Mouse (Mus musculus): ENCODE measurements around the gene Prpf6.

Prpf6 gene

DNA sequence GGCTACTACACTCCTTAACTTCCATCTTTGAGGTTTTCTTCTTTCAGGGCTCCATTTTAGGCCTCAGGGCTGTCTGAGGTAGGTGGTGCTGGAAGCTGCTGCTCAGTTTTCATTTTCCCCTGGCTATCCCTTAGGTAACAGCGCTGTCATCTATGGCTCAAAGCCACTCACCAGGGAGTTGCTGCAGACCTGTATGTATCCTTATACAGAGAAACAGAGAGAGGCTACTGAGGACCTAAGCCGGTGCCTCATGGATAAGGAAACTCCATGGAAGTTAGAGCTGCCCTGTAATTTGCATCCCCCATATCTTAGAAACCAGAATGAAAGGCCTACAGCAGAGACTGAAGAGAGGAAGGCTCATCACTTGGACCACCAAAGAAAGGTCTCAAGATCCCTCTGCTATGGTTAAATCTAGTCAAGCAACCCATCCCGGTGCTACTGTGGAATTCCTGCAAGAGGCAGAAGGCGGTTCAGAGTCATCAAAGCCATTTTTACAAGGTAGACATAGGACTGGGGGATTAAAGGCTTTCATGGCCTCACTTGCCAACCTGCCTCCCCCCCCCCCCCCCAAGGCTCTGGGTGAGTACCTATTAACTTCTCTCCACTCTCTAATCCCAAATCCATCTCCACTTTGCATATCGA, 11.4 kb upstream of the Prpf6 start:
- no peak for DNase-seq (ENCODE audit: low spot score in 2 of 2)

DNA sequence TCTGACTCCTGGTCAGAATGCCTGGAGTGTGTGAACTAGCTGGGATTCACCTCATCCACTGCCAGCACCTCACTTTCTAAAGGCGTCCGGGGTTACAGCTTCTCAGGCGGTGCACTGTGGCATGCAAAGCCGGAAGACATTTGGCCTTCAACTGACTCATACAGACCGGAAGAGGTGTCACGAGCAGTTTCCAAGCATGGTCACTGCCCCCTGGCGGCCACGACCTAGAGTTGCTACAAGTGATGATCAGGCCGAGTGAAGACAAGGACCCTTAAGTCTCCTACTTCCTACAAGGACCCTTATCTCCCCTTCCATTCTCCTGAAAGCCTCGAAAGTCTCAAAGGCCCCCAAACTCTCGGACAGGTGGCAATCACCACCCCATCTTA, 10.7 kb upstream of the Prpf6 start:
- peak in 1 of 2 experiments; percentile 71 for DNase-seq (ENCODE audit: low spot score in 2 of 2)

DNA sequence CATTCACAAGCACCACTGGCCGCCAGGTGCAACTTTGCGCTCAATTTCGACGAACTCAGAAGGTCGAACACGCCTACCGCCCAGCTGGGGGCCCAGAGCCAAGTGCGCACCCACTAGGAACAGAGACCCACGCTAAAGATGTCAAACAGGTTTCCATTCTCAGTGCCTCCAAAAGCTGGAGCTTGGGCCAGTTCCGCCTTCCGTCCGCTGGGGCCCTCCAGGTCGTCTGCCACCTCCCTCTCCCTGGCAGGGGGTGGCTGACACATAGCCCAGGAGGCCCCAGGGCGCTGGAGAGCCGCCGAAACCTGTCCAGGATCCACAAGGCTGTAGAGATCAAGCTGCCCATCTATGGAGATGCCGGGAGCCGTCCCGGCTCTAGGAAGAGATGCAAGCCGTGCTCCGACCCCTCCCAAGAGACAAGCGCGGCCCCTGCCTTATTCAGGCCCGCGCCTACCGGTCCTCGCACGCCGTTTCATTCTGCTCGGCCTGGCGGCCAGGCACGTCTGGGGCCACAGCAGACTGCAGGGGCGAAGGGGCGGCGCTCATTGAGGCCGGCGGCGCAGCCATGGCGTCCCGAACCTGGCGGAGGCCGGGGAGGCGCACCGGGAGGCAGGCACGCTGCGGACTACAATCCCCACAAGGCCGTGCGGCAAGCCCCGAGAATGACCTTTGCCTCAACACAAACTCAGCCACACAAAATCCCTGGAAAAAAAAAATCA, 10.1 kb upstream of the Prpf6 start:
- peak; percentile 73 to 82 for DNase-seq (ENCODE audit: low spot score in 2 of 2)

DNA sequence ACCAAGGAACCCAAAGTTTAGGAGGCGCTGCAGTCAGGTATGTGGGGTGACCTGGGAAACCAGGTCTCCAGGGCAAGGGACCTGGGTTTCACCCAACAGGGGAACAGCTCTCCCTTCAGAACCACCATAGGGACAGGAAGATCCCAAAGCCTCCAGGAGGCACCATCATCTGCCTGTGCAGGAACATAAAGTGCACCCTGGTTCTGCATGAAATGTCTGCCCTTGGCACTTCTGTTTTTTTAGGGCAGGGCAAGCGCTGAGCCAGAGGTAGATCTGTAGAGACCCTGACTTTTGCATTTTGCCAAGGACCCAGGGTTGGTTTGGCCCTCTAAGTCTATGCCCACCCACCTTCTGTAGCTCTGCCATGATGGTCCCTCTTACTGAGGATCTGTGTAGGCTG, 9.3 kb upstream of the Prpf6 start:
- no peak for DNase-seq (ENCODE audit: low spot score in 2 of 2)

DNA sequence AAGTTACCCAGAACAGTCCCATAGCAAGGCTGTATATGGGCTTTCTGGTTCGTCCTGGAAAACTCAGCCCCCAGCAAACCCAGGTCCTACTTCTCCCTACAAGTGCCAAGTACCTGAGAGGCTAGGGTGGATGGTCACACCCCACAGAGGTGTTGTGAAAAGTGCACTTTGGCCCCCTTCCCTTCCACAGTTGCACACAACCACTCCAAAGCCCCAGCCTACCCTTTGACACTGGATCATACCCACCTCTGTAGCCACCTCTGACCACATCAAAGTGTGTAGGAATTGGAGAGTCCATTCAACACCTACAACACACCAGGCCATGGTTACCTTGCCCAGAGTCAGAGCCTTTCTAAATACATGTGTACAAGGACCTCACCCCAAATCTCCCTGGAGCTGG, 8.7 kb upstream of the Prpf6 start:
- no peak for DNase-seq (ENCODE audit: low spot score in 2 of 2)

DNA sequence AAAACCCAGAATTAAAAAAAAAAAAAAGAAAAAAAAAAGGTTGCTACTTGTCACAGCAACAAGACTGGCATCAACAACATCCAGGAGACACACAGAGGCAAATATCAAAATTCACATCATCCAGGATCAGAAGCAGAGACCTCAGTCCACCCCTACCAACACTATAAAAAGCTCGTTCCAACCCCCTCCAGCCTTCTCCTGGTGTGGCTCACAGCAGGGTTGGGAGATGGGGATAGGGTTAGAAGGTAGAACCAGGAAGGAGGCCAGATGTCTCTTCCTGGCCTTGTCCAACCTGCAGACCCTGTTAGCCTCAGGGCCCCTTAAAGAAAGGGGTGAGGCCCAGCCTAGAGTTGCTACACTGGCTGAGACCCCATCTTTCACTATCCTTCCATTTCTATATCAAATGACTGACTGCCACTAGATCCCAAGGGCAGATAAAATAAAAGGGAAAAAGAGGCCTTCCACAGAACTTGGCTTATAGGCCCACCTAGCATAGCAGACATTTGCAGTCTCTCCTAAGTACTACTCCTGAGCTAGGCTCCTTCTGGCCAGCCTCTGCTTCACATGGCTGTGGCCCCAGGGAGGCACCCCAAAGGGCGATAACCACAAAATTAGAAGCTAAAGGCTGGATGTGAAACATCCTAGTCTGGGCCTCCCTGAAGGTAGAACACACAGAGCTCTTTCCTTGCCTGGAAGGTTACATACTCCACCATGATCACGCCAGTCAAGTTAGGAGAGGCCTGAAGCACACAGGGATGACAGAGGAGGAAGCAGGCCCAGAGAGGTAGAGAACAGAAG, 8.0 kb upstream of the Prpf6 start:
- DNase-seq (ENCODE audit: low spot score in 2 of 2): no peak

DNA sequence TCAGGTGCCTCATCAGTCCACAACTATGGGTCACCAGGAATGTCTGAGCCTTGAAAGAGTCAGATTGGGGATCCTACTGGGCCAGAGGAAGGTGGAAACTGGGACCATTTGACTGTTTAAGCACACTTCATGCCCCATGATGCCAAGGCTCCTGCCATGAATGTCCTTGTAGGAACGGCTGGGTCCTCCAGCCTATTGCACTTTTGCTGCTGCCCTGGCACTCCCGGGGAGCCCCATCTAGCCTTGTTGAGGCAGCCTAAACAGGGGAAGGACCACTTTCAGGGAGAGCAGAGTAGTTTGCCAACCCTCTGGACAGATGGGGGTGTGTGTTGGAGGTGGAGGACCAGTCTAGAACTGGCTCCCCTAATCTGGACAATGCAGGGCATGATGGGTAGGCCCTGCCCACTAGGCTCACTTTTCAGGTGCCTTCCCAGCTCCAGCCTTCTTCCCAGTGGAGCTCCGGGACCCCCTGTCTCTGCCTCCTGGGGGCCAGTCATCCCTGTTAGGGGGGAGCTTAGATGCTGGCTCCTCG, 7.2 kb upstream of the Prpf6 start, which contains the start of gene Uckl1:
Gene Uckl1, minus strand, starts transcription at position 482 of the 532 bp plus-strand sequence.
- DNase-seq (ENCODE audit: low spot score in 2 of 2): no peak

DNA sequence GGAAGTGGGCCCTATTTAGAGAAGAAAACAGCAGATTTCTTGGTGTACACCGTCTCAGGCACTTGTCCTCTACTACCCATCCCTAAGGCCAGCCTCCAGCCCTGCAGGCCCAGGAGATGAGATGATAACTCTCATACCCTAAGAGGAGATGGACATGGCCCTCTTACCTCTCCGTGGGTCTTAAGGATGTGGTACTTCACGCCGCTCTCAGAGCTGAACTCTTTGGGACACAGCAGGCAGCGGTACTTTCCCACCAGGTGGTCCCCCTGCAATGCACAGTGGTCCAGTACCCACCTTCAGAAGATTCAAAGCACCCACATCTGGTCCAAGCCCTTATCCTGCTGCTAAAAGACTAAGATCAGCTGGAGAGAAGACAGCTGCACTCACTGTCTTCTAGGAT, 6.2 kb upstream of the Prpf6 start:
- DNase-seq (ENCODE audit: low spot score in 2 of 2): no peak

DNA sequence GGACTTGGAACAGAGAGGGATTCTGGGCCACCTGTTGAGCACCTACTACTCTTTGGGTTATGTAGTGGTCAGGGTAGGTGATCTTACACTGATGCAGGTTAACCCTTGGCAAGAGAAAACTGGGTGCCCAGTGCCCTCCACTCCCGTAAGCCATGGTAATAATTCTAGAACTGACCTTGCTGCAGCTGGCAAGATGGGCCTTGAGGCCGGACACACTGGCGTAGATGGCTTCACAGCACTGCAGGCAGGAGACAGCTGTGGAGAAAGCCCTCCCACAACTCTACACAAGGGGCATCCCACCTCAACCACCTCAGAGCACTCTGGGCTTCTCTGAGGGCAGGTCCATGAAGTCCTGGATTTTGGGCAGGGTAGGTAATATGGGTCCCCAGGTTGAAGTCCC, 5.5 kb upstream of the Prpf6 start:
- no peak for DNase-seq (ENCODE audit: low spot score in 2 of 2)

DNA sequence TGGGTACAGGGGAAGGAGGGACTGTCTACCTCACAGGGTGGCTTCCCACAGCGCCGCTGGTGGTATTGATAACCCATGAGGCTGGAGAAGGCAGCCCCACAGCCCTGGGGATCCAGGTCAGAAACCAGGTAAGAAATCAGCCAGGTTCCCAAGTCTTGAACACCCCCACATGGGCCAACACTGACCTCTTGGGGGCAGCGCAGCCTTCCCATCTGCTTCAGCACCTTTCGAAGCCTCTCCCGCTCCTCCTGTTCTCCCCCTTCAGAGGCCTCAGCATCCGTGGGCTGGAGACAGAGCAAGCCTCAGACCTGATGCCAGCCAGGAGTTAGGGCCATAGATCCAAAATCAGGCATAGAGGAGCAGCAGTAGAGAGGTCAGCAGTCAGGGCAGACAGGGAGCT, 3.9 kb upstream of the Prpf6 start:
- no peak for DNase-seq (ENCODE audit: low spot score in 2 of 2)

DNA sequence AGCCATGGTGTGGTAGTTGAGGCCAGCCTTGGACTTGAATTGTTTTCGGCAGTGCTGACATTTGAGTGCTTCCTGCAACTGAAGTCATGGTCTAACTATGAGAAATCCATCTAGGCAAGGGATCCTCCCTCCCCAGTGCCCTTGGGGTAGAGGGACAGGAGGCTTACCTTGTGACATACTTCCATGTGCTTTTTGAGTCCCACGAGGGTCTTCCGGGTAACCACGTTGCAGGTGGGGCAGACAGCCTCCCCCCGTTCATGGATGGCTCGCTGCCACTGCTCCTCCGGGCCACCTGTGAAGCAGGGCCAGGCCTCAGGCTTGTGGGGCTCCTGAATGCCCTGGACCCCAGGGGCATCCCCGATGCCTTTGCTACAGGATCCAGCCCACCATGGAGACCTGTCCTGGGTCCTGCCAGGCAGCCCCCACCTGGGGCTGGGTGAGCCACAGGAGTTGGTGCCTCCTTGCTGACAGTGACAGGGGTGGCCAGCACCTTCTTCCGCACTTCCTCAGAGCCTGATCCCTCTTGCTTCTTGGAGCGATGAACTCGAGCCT, 3.4 kb upstream of the Prpf6 start:
- no peak for DNase-seq (ENCODE audit: low spot score in 2 of 2)

DNA sequence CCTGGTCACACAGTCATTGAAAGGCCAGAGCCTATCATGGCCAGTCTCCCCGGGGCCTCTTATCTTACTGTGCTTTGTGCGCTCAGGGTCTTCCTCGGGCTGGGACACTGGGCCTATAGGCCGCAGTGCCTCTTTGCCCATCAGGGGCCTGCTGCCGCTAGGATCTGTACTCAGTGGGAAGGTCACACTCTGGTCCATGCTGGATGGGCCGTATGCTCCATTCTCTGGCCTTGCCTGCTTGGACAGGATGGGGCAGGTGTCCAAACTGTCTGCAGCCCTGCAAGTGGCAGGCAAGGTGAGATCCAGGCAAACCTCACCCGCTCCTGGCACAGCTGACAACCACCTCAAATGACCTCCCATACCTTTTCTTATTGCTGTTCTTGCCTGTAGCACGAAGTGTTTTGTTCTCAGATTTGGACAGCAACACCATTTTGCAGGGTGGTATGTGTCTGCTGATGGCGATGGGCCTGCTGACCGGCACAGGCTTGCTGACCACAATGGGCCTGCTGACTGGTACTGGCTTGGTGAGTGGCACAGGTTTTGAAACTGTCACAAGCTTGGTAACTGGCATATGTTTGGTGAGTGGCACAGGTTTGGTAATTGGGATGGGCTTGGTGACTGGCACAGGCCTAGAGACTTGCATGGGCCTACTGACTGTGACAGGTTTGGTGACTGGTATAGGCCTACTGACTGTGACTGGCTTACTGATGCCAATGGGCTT, 2.5 kb upstream of the Prpf6 start:
- no peak for DNase-seq (ENCODE audit: low spot score in 2 of 2)

DNA sequence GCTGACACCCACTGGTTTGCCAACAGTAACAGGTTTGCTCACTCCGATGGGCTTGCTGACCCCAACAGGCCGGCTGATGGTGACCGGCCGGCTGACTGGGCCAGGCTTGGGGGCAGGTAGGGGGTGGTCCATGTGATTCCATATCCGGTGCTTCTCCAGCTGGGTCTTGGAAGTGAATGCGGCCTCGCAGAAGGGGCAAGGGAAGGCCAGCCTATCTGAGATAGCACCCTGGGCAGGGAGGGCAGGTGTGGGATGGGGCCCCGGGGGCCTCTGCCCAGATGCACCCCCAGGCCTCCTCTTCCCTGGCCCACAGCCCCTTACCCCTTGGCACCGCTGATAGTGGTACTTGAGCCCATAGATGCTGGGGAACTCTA, 1.9 kb upstream of the Prpf6 start:
- no peak for DNase-seq (ENCODE audit: low spot score in 2 of 2)

DNA sequence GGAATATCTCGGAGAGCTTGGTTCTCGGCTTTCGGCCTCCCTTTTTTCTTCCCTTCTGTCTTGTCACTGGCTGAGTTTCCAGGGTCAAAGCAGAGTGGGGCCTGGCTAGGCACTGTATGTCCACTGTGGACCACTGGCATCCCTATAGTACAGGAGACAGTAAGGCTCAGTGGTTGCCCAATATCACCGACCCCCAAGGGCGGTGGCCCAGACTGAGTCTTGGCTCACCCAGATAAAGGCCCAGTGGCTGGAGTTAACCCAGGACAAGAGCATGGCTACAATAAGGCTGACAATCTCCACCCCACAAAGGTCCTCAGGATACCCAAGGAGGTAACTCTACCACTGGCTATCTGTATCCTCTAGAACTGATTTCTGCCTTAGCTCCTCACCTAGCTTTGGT, 1.2 kb upstream of the Prpf6 start:
- no peak for DNase-seq (ENCODE audit: low spot score in 2 of 2)

DNA sequence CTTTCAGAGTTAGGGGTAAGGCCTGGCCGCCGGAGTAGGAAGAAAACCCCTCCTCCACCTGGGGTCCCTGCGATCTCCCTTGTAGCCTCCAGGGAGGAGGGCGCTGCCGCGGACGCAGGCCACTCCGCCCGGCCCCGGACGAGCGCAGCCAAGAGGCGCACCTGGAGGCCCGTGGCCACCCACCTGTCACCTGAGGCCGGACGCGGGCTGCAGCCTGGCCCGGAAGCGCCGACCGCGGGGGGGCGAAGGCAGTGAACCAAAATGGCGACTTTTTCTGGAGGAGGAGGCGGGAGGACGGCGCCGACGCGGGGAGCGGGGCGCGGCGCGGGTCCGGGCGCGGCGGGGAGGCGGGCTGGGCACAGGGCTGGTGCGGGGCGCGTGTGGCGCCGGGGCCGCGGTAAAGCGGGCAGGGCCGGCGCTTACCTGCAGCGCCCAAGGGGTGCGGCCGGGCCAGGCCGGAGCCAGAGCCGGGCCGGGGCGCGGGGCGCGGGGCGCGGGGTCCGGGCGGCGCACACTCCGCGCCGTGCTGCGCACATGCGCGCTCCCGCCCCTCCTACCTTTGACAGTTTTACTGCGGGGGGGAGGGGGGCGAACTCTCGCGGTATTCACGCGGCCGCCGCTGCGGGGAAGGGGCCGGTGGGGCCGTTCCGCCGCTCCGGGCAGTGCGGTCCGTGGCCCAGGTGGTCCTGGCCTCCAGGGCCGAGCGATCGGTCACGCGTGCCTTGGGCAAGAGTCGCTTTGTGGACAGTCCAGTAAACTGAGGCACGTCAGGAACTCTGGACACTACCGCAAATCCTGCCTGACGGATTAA, 768 bp downstream of the Prpf6 start, which contains the start of gene Zfp512b:
Gene Zfp512b, minus strand, starts transcription at position 573 of the 811 bp plus-strand sequence.
- no peak for DNase-seq (ENCODE audit: low spot score in 2 of 2)

DNA sequence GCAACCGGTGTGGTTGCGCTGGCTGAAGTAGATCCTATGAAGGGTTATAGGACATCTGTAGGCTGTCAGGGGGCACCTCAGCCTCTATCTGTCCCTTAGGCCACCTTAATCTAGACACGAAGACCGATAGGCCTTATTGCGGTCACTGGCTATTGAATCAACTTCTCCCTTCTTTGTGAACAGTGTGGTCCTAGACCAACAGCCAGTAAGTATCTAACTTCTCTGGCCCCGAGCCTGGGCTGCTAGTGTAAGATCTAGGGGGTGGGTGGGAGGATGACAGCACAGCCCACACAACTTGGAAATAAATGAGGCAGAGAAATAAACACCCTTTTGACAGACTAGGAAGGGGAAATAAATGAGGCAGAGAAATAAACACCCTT, 1.4 kb downstream of the Prpf6 start:
- DNase-seq (ENCODE audit: low spot score in 2 of 2): no peak

DNA sequence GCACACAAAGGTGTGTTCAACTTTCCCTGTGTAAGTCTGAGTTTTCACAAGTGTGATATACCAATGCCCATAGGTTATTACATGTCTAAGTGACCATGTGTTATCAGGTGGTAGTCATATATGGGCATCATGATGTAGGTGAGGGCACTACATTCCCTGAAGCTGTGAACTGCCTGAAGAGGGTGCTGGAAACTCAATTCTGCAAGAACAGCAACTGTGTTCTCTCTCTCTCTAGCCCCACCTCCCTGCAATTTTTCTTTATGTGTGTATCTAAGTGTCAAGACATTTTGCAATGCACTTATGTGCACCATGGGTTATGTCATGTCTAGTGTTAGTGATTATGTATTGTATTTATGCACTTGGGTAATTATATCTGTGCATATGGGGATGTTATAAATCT, 2.3 kb downstream of the Prpf6 start:
- DNase-seq (ENCODE audit: low spot score in 2 of 2): no peak

DNA sequence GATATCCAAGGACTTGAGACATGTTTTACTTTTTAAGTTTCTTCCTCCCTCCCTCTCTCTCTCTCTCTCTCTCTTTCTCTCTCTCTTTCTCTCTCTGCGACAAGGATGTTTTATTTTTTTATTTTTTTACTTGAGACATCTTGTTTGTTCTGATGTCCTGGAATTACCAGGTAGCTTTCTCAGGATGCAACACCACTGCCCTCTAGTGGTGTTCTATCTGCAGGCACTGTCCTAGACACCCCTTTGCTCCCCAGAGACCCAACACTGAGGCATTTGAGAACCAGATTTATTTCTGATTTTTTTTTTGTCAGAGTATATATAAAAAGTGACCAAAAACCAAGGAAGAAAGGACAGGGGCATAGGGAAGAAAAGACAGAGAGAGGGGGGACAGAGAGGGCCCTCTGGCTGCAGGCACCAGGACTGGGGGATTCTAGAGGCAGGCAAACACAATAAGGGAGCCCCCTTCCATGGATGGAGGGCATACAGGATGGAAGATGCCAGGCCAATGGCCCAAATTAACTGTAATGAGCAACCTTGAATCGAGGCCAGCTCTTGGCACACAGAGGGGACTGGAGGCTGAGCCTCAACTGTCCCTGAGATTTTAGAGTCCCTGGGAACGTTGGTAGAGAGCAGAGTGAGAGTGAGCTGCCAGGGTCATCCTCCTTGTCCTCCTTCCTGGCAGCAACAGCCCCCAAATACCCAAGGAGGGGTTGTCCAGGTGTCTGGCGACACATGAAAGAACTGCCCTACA, 3.5 kb downstream of the Prpf6 start:
- no peak for DNase-seq (ENCODE audit: low spot score in 2 of 2)

DNA sequence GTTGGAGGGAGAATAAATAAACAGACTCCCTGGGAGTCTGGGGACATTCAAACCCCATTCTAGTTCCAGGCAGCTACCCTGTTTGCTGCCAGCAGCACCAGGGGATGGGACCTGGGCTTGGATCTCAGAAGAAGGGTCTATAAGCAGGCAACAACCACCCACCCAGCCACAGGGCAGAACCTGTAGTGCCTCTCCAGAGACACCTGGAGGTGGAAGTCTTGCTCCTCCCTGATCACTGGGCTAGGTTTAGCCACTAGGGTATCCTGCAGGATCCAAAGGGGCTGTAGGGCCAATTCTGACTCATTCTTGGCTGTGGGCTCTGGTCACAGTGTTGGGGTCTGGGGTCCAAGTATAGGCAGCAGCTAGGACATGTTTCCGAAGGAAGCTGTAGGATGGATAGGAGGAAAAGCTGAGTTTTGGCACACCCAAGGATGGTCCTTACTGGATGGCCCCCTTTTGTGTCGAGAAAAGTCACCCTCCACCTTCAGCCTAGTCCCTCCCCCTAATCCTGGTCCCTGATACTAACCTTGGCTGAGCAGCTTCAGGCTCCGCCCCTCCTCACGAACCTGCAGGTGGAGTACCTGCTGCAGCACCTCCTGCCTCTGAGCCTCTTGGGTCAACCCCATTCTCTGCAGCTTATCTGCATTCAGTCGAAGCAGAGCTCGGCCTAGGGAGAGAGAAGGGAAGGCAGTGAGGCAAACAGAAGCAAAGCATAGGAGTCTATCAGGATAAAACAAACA, 4.7 kb downstream of the Prpf6 start:
- DNase-seq (ENCODE audit: low spot score in 2 of 2): no peak
